Mouse (Mus musculus): Measurements from ENCODE around the gene Aloxe3.

Aloxe3 gene

GRCm38 (mm10) chr11:69094697-69095429 is 30.8 kb upstream of the Aloxe3 start, which contains the start of gene Per1:
TSS of gene Per1 (plus strand) at chr11:69095217.
- CTCF ChIA-PET, result interaction anchor here (1.2 to 3.1 kb wide), 2 partner anchors 15 to 28 kb away, joined by 4 to 28 read pairs; partner anchors contain the start of gene 9130213A22Rik

DNA sequence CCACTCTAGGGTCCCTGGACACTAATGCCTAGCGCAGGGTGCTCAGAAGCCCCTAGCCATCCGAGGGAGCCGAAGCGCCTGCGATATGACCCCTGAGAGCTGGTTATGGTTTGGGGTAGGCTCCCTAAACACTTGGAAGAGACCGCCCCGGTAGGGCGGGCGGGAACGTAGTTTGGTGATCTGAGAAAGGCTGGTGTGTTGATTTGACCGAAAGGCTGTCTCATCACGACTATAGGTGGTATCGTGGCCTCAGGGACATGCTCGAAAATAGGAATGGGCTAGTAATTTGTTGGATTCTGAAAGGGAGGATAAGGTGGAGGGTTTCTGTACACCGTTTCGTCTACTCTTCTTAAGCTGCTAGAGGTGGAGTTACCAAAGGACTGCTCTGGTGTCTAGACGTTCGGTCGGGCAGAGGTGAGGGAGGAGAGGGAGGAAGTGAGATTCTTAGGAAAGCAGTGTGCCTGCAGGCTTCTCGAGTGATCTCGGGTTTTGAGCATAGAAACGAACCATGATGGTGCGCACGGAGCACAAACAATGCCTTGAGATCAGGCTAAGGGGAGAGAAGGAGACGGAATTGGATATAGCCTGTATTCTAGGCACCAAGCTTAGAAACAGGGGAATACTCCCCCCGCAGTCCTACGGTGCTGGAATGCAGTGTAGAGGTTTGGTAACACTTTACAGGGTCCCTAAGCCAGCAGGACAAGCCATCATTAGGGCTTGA is 30.0 kb upstream of the Aloxe3 start:
- CTCF ChIA-PET, result no interaction called here

DNA sequence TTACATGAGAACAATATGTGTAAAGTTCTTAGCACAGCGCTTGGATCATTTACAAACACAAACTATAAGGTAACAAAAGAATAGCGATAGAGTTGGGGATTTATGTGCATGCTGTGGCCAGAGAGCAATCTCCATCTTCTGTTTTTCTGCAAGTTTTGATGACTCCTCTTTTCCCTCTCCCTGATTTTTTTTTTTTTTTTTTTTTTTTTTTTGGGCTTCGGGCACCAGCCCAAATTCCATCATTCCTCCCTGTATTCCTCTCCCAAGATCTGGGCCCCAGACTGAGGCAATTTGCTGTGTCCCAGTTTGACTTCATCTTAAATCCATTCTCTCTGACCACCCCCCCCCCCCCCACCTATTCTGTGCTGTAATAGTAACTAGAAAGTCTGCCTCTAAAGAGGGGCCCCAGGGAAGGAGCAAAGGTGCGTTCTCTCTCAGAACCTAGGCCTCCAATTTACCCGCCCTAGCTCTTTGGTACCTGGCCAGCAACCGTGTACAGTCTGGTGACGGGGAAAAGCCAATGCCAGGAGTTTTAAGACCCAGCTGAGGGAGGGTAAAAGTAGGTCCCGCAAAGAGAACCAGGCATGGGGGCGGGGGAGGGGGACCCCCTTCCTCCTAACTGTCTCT is 29.2 kb upstream of the Aloxe3 start:
- CTCF ChIA-PET, result interaction anchor here (0.6 kb wide), 1 partner anchor 562 kb away, joined by 3 read pairs; no protein-coding TSS in a partner anchor

- CTCF ChIA-PET, result interaction anchor here (0.6 kb wide), 1 partner anchor 561 kb away, joined by 3 read pairs; no protein-coding TSS in a partner anchor
These were observed 28.5 kb upstream of the Aloxe3 start for GRCm38 (mm10) chr11:69096987-69097900.

DNA sequence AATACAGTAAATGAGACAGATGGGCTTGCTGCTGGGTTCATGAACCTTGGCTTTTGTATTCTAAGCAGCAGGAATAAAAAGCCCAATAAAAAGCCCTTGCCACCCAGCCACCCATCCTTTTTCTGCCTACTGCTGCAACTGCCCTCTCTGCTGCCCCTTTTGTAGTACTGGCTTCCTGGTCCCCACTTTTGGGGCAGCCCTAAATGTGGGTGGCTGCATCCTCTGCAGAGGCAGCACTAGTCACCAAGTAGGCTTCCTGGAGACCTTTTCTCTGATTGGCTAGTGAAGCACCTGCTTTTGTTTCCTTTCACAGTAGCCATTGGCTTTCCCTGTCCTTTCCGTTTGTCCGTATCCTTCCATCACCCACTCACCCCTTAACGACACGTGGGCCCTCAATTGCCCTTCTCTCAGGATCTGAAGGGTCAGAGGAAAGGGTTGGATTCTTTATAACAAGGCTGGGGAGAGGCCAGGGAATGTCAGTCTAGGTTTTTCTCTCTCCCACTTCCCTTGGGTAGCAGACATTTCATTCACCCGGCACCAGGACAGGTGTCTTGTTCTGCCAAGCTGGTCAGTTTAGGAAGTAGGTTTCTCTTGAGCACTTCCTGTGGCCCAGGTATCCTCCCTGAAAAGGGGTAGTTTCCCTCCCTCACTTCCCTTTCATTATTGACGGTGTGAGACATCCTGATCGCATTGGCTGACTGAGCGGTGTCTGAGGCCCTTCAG is 27.5 kb upstream of the Aloxe3 start:
- CTCF ChIA-PET, result interaction anchor here (1.4 kb wide), 1 partner anchor 12 kb away, joined by 4 read pairs; no protein-coding TSS in a partner anchor

DNA sequence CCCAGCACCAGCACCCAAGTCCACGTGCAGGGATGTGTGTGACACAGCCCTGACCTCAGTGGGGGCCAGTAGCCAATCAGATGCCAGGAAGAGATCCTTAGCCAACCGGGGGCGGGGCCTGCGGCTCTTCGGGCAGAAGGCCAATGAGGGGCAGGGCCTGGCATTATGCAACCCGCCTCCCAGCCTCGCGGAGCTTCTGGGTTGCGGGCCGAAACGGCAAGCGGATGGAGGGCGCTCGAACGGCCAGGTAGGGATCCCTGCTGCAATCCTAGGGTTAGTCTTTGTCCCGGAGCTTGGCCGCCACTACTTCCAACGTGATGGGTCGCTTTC is 27.0 kb upstream of the Aloxe3 start:
- CTCF ChIA-PET, result interaction anchor here (1.4 kb wide), 1 partner anchor 12 kb away, joined by 4 read pairs; no protein-coding TSS in a partner anchor

DNA sequence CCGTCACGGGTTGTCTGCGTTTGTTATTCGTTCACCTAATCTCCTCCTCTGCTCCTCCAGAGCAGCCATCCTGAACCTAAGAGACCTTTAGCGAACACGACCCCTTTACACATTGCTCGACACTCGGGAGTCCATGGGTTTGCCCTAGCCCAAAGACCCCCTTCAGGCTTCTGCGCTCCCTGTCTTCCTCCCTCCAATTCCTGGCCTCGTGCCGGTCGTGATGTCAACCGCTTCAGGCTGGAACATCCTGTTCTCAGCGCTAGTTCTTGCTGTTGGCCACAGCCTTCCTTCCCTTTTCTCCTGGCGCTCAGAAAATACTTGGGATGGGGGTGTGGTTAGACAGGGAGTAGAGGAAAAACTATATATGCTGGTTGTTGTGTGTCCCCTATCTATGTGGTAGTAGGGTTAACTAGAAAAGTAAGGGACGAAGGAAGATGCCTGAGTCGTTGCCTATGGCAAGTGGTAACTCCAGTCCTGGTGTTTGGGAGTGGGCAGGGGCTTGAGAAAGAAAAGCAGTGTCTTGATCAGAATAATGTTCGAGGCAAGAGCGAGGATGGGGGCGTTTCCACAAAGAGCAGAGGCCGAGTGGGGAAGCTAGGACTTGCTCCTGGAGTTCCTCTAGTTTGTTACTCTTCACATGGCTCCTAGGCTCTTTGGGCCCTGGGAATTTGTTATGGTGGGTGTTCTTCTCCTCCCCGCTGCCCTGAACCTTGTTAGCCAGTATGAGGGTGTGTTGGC is 26.4 kb upstream of the Aloxe3 start:
- CTCF ChIA-PET, result interaction anchor here (1.4 to 3.3 kb wide), 2 partner anchors 11 to 12 kb away, joined by 4 to 12 read pairs; no protein-coding TSS in a partner anchor

GRCm38 (mm10) chr11:69099915-69100345 is 25.8 kb upstream of the Aloxe3 start:
- CTCF ChIA-PET, result interaction anchor here (1.0 to 3.3 kb wide), 3 partner anchors 9 to 34 kb away, joined by 3 to 12 read pairs (median 4); no protein-coding TSS in a partner anchor

- CTCF ChIA-PET, result interaction anchor here (0.6 to 3.3 kb wide), 5 partner anchors 8 to 317 kb away, joined by 3 to 12 read pairs (median 4); no protein-coding TSS in a partner anchor
These were observed 24.9 kb upstream of the Aloxe3 start for GRCm38 (mm10) chr11:69100639-69101360.

GRCm38 (mm10) chr11:69101604-69102402 is 23.9 kb upstream of the Aloxe3 start:
- CTCF ChIA-PET, result interaction anchor here (0.6 to 3.3 kb wide), 4 partner anchors 9 to 316 kb away, joined by 3 to 12 read pairs (median 8); no protein-coding TSS in a partner anchor

DNA sequence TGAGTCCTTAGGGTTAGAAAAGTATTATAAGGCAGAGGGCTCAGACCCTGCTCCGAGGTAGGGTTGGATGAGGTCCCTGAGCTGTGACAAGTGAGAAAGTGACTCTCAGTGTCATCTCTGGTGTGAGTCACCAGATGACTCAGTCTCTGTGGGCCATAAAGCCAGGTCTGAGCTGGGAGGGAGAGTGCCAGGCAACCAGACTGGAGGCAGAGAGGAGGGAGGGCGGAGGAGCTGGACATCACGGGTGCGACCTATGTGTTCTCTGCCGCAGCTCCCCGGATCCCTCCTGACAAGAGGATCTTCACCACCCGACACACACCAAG is 23.3 kb upstream of the Aloxe3 start:
- CTCF ChIA-PET, result interaction anchor here (3.2 to 3.3 kb wide), 2 partner anchors 9 to 13 kb away, joined by 10 to 12 read pairs; no protein-coding TSS in a partner anchor

- CTCF ChIA-PET, result interaction anchor here (1.5 to 3.2 kb wide), 2 partner anchors 12 to 16 kb away, joined by 3 to 10 read pairs; no protein-coding TSS in a partner anchor
These were observed 22.6 kb upstream of the Aloxe3 start for GRCm38 (mm10) chr11:69103121-69103520.

DNA sequence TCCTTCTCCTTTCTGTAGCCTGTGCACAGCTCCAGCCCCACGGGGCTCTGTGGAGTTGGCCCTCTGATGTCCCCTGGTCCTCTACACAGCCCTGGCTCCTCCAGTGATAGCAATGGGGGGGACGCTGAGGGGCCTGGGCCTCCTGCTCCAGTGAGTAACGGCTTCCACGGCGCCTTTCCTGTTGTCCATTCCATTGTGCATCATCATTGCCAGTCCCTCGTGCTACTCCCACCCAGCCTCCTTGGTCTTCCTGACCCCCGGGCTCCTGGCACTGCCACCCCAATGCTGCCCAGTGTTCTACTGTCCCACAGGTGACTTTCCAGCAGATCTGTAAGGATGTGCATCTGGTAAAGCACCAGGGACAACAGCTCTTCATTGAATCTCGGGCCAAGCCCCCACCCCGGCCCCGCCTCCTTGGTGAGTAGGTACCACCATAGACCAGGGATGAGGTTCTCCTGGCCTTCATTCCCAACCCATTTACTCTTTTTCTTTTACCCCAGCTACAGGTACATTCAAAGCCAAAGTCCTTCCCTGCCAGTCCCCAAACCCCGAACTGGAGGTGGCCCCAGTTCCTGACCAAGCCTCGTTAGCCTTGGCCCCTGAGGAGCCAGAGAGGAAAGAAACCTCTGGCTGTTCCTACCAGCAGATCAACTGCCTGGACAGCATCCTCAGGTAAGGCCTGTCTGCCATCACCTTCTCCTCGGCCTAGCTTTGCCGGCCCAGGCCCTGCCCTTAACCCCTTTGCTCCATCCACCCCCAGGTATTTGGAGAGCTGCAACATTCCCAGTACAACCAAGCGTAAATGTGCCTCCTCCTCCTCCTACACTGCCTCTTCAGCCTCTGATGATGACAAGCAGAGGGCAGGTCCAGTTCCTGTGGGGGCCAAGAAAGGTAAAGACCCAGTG is 21.9 kb upstream of the Aloxe3 start:
- CTCF ChIA-PET, result interaction anchor here (1.5 to 3.2 kb wide), 2 partner anchors 12 to 15 kb away, joined by 3 to 10 read pairs; no protein-coding TSS in a partner anchor

- CTCF ChIA-PET, result interaction anchor here (1.5 to 3.2 kb wide), 2 partner anchors 11 to 14 kb away, joined by 3 to 10 read pairs; no protein-coding TSS in a partner anchor
These were observed 21.2 kb upstream of the Aloxe3 start for GRCm38 (mm10) chr11:69104487-69104886.

DNA sequence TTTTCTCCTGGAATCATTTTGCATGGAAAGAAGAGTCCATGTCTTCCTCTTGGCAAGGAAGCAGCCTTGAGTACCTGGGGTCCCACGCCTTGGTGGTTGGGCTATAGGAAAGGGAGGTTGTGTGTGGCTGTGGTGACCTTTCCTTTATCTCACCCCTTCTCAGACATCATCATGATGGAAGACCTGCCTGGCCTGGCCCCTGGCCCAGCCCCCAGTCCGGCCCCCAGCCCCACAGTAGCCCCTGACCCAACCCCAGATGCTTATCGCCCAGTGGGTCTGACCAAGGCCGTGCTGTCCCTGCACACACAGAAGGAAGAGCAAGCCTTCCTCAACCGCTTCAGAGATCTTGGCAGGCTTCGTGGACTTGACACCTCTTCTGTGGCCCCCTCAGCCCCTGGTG is 20.5 kb upstream of the Aloxe3 start:
- CTCF ChIA-PET, result no interaction called here

DNA sequence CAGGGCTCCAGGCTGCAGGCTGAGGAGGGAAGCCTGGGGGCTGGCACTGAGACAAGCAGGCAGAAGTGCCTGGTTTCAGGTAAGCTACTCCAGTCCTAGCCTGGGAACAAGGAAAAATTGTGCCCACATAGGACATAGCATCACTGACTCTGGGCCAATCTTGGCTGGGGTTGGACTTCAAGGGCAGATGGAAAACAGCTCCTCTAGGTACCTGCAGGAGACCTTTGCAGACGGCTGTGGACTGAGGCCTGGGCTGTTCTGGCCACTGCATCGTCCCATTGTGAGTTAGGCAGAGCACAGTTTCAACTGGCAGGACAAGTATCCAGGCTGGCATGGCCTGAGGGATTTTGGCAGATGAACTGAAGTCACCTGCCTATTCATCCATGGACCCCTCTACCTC is 19.9 kb upstream of the Aloxe3 start:
- CTCF ChIA-PET, result no interaction called here

GRCm38 (mm10) chr11:69106299-69106698 is 19.4 kb upstream of the Aloxe3 start:
- CTCF ChIA-PET, result no interaction called here
